Mouse (Mus musculus): ENCODE data around the gene Atpaf2.

The Atpaf2 gene

DNA sequence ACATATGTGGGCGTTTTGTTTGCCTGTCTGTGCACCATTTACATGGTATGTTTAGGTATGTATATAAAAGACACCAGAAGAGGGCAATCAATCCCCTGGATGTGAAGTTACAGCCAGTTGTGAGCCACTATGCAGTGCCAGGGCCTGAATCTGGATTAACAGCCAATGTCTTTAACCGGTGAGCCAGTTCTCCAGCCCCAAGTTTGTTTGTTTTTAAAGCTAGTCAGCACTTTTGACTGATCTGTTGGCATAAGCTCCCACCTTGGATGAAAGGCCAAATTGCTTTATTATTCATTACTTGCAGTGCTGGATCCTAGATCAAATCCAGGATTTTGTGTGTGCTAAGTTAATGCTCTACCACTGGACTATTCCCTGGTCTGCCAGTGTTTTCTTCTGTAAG lies 66.9 kb downstream of the Atpaf2 start:
- DNase-seq (ENCODE audit: extremely low spot score, low spot score) = no peak
